25 mouse cellular contexts compared by ENCODE assay signal in genomic region chr9:72076158-72076557, GRCm38 (mm10). TPM values are rescaled to one million over a fixed set of nuclear protein-coding genes. Genes with fewer than 3 reads are reported as not detected.
DNase-seq lines count a peak whose midpoint lies in the region; ATAC-seq and TF ChIP-seq lines count a peak whose summit lies in the region.
"Had no signal": no experiment of that assay in that cellular context is flagged by ENCODE, and none has a peak within 500 bp of the region (broad histone marks: within the 10 kb centered on the region; RNA-seq: fewer than 3 reads in every experiment).

No protein-coding gene starts in this region.

- in situ Hi-C loops in CH12.LX (cut with MboI; ENCODE audit: low pct_ligation_motif_present, low pct_unique_long_range_greater_than_20kb, low sequenced_read_pairs), result no loop called here

- DNase-seq in CH12.LX (ENCODE audit: extremely low read depth), result no peak
- peak; percentile 27 for DNase-seq in splenic B cell, adult 2 months (ENCODE audit: low read depth, low spot score)
- DNase-seq in adrenal gland, adult 8-10 months, result no peak
- no peak for DNase-seq in adrenal gland, postnatal 25 days
- DNase-seq in spleen, adult 18-20 months, result no peak
- DNase-seq: adrenal gland, postnatal 36 days; cerebellum, adult 11 months; cerebellum, adult 9-11 months; cerebellum, postnatal 36 days; gastrocnemius, postnatal 14 days; heart, postnatal 10 days; heart, postnatal 4 days had no signal

- no peaks in the 10 kb centered on the region for H3K27me3 ChIP-seq in megakaryocyte, embryonic 14.5 days (replicated peaks)
- no peaks in the 10 kb centered on the region for H3K27me3 ChIP-seq in CH12.LX (replicated peaks)
- H3K27me3 ChIP-seq in splenic B cell, adult 2 months (ENCODE audit: control insufficient read depth, insufficient read depth, low read length, poor library complexity, severe bottlenecking), result no peaks in the 10 kb centered on the region
- H3K27me3 ChIP-seq: heart, embryonic 13.5 days; hindbrain, embryonic 12.5 days had no signal

- peaks cover 28% of the 10 kb centered on the region for H3K4me1 ChIP-seq in megakaryocyte, embryonic 14.5 days
- H3K4me1 ChIP-seq in CH12.LX (ENCODE audit: control insufficient read depth in 1 of 2, insufficient read depth in 2 of 2), result peaks cover 0 to 7% of the 10 kb centered on the region in 2 experiments; a peak in 2 of 4 replicates
- H3K4me1 ChIP-seq in embryonic fibroblast, embryonic 13.5 days (ENCODE audit: control insufficient read depth, insufficient read depth, low read length), result no peaks in the 10 kb centered on the region; the same call in 1 of the 2 replicates
- H3K4me1 ChIP-seq: embryonic facial prominence, embryonic 10.5 days; hindbrain, embryonic 12.5 days had no signal

- no peak for TF ChIP-seq CTCF in CH12.LX (conservative IDR thresholded peaks at IDR 0.05 in 1 of 2, IDR thresholded peaks at IDR 0.05 in 1 of 2; ENCODE audit: low read depth in 2 of 2, low read length in 2 of 2)
- TF ChIP-seq CTCF in embryonic fibroblast, embryonic 13.5 days (IDR thresholded peaks at IDR 0.05; ENCODE audit: borderline replicate concordance, insufficient read depth, low read length), result no peak

- no peak for TF ChIP-seq RAD21 in CH12.LX (IDR thresholded peaks at IDR 0.05; ENCODE audit: low read depth, low read length)

- H3K27ac ChIP-seq in CH12.LX (ENCODE audit: insufficient read depth, low read depth), result no peak overlapping the region
- H3K27ac ChIP-seq in embryonic fibroblast, embryonic 13.5 days (ENCODE audit: insufficient read depth, low read length), result peak overlapping the region; percentile 86
- H3K27ac ChIP-seq: embryonic facial prominence, embryonic 10.5 days; forebrain, embryonic 10.5 days; heart, embryonic 13.5 days; hindbrain, embryonic 12.5 days had no signal

- no peaks in the 10 kb centered on the region for H3K9me3 ChIP-seq in megakaryocyte, embryonic 14.5 days
- no peaks in the 10 kb centered on the region for H3K9me3 ChIP-seq in CH12.LX (replicated peaks; ENCODE audit: low read length)
- H3K9me3 ChIP-seq: embryonic facial prominence, embryonic 10.5 days; forebrain, embryonic 10.5 days; heart, embryonic 13.5 days; hindbrain, embryonic 12.5 days had no signal

- peak overlapping the region; percentile 61; the same call in 1 of the 2 replicates for H3K4me2 ChIP-seq in CH12.LX (ENCODE audit: insufficient read depth, low read depth, poor library complexity, severe bottlenecking)
- H3K4me2 ChIP-seq: heart, embryonic 13.5 days; hindbrain, embryonic 12.5 days had no signal

- TF ChIP-seq EP300 in CH12.LX (IDR thresholded peaks at IDR 0.05; ENCODE audit: low read length), result no peak

- TF ChIP-seq POLR2A in CH12.LX (IDR thresholded peaks at IDR 0.05; ENCODE audit: low read depth, low read length), result no peak
- no peak for TF ChIP-seq POLR2A in embryonic fibroblast, embryonic 13.5 days (IDR thresholded peaks at IDR 0.05; ENCODE audit: low read depth, low read length)

- dilution Hi-C loops in CH12.LX (cut with MboI; ENCODE audit: extremely low pct_ligation_motif_present, extremely low pct_unique_long_range_greater_than_20kb, low sequenced_read_pairs), result no loop called here

- H3K4me3 ChIP-seq in megakaryocyte, embryonic 14.5 days (replicated peaks), result peak overlapping the region; percentile 81
- H3K4me3 ChIP-seq in CH12.LX (replicated peaks in 1 of 3; ENCODE audit: low read depth in 2 of 3, low read length in 2 of 3, poor library complexity in 1 of 3), result no peak overlapping the region
- H3K4me3 ChIP-seq in embryonic fibroblast, embryonic 13.5 days (ENCODE audit: insufficient read depth, low read length), result no peak overlapping the region
- H3K4me3 ChIP-seq: embryonic facial prominence, embryonic 10.5 days; erythroblast, embryonic 14.5 days; forebrain, embryonic 10.5 days; heart, embryonic 13.5 days; hindbrain, embryonic 12.5 days had no signal

- no peak overlapping the region for H3K9ac ChIP-seq in CH12.LX (ENCODE audit: insufficient read depth, low read depth)
- H3K9ac ChIP-seq: heart, embryonic 13.5 days; hindbrain, embryonic 12.5 days had no signal

- H3K36me3 ChIP-seq in megakaryocyte, embryonic 14.5 days (replicated peaks; ENCODE audit: low read length), result no peaks in the 10 kb centered on the region
- no peaks in the 10 kb centered on the region for H3K36me3 ChIP-seq in CH12.LX (replicated peaks in 1 of 2; ENCODE audit: control insufficient read depth in 1 of 2, insufficient read depth in 1 of 2, low read length in 1 of 2)
- no peaks in the 10 kb centered on the region for H3K36me3 ChIP-seq in splenic B cell, adult 2 months (ENCODE audit: control insufficient read depth, insufficient read depth, low read length, poor library complexity, severe bottlenecking)
- H3K36me3 ChIP-seq: embryonic facial prominence, embryonic 10.5 days; forebrain, embryonic 10.5 days; heart, embryonic 13.5 days; hindbrain, embryonic 12.5 days had no signal

- peaks cover 19% of the 10 kb centered on the region for H3K79me2 ChIP-seq in CH12.LX (replicated peaks; ENCODE audit: control insufficient read depth, extremely low read depth, insufficient read depth, poor library complexity, severe bottlenecking)

- ATAC-seq in megakaryocyte, adult 5-6 weeks (ENCODE audit: poor library complexity, severe bottlenecking), result no peak
- ATAC-seq: activated CD4-positive, CD25-positive, alpha-beta regulatory T cell, adult 4 months; forebrain, embryonic 14.5 days; hindbrain, embryonic 16.5 days; inflammation-experienced regulatory T-cells, adult 6 months; intestine, postnatal 0 days had no signal

TF ChIP-seq in CH12.LX, 34 proteins besides CTCF, POLR2A, EP300 and RAD21:
- TF ChIP-seq USF2 (conservative IDR thresholded peaks at IDR 0.05; ENCODE audit: low read depth, low read length) (no peak), ZKSCAN1 (IDR thresholded peaks at IDR 0.05; ENCODE audit: borderline replicate concordance, low read depth, low read length) (no peak), MXI1 (IDR thresholded peaks at IDR 0.05; ENCODE audit: low read depth, low read length) (no peak), KAT2A (IDR thresholded peaks at IDR 0.05; ENCODE audit: insufficient replicate concordance, low read length) (no peak), TCF12 (IDR thresholded peaks at IDR 0.05; ENCODE audit: low read depth, low read length) (no peak), RCOR1 (conservative IDR thresholded peaks at IDR 0.05; ENCODE audit: low read depth, low read length) (no peak), SMC3 (IDR thresholded peaks at IDR 0.05; ENCODE audit: low read depth, low read length) (no peak), PAX5 (IDR thresholded peaks at IDR 0.05; ENCODE audit: low read length) (no peak)

RNA-seq across cellular contexts. Expression of gene Tcf12, which starts 35.5 kb away (rescaled TPM):
- 2.3 and 6.1 TPM in 2 replicates for polyA plus RNA-seq in megakaryocyte, embryonic 14.5 days (2012; ENCODE audit: insufficient read depth, low replicate concordance)
- 56.3 and 62.2 TPM in 2 replicates for total RNA-seq in megakaryocyte, adult 5-6 weeks (2015)
- 31.6 and 37.6 TPM in 2 replicates for total RNA-seq in megakaryocyte, adult 5-6 weeks (2017)
- total RNA-seq in CH12.LX (2012; rRNA removed) (42.3 and 43.5 TPM in 2 replicates), CH12.LX (2014; rRNA removed) (41.7 and 49.5 TPM in 2 replicates)
- 34.0 and 41.4 TPM in 2 replicates for polyA plus RNA-seq in CH12.LX (2012; ENCODE audit: insufficient read length, low read depth)
- 150 and 177 TPM in 2 replicates for polyA plus RNA-seq in embryonic fibroblast, embryonic 13.5 days (2011; ENCODE audit: insufficient read length, low read depth, missing spikeins)
- total RNA-seq in adrenal gland, adult 8-10 months (2022), result 100 to 1,000 TPM in 1 of 4 experiments, 10 to 100 TPM in 3; 75.8 to 118 (median 89.1) TPM
- total RNA-seq in adrenal gland, postnatal 25 days (2021), result 83.1 and 89.3 TPM in 2 replicates
